In the genomic region with DNA sequence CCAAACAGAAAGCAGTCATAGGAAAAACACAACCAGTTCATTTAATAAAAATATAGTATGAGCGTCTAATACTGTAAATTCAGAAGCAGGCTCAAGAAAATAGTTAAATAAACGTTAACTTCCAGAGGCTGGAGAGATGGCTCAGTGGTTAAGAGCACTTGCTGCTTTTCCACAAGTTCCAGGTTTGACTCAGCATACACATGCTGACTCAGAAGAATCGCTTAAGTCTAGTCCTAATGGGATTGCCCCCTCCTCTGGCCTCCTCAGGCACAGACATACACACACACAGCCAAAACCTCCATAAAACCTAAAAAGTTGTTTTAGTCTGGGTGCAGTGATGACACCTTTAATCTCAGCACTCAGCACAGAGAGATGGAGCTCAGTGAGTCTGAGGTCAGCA, we compare ENCODE assay signal across 25 mouse cellular contexts. TPM values are rescaled to one million over a fixed set of nuclear protein-coding genes. Genes with fewer than 3 reads are reported as not detected.
DNase-seq lines count a peak whose midpoint lies in the region; ATAC-seq and TF ChIP-seq lines count a peak whose summit lies in the region.
"Had no signal": no experiment of that assay in that cellular context is flagged by ENCODE, and none has a peak within 500 bp of the region (broad histone marks: within the 10 kb centered on the region; RNA-seq: fewer than 3 reads in every experiment).

No protein-coding gene starts in this region.

- WGBS in hindbrain, embryonic 11.5 days, result 95% methylated on average over 3 of the region's 3 CpGs

- no peak overlapping the region for H3K4me2 ChIP-seq in CH12.LX (ENCODE audit: insufficient read depth, low read depth, poor library complexity, severe bottlenecking)
- H3K4me2 ChIP-seq in hindbrain, embryonic 11.5 days (replicated peaks; ENCODE audit: low read depth, low read length), result no peak overlapping the region
- H3K4me2 ChIP-seq: embryonic facial prominence, embryonic 13.5 days; embryonic facial prominence, embryonic 15.5 days; forebrain, embryonic 13.5 days; forebrain, embryonic 15.5 days had no signal

- TF ChIP-seq POLR2A in CH12.LX (IDR thresholded peaks at IDR 0.05; ENCODE audit: low read depth, low read length), result no peak

- DNase-seq in 3T3-L1 (ENCODE audit: low read depth, low spot score), result peak; percentile 35
- peak; percentile 40 for DNase-seq in CH12.LX (ENCODE audit: extremely low read depth)
- DNase-seq in ES-E14 (ENCODE audit: low read depth, low spot score), result no peak
- DNase-seq in neural tube, embryonic 10.5 days (ENCODE audit: extremely low spot score, low spot score), result no peak
- no peak for DNase-seq in hindbrain, embryonic 11.5 days (ENCODE audit: low spot score)
- DNase-seq: adrenal gland, adult 2 months; adrenal gland, postnatal 10 days; adrenal gland, postnatal 25 days; B cell, adult 2 months; cerebellum, adult 11-12 months; cerebellum, adult 8-10 months; cerebellum, adult 9-11 months; cerebellum, postnatal 14 days; cerebellum, postnatal 36 days; embryo, embryonic 11 days; forebrain, postnatal 0 days had no signal

- H3K27ac ChIP-seq in CH12.LX (ENCODE audit: insufficient read depth, low read depth), result no peak overlapping the region
- no peak overlapping the region for H3K27ac ChIP-seq in ES-E14 (ENCODE audit: insufficient read depth, low read depth, low read length, poor library complexity, severe bottlenecking)
- no peak overlapping the region for H3K27ac ChIP-seq in hindbrain, embryonic 11.5 days (ENCODE audit: low read depth, low read length)
- H3K27ac ChIP-seq: embryonic facial prominence, embryonic 13.5 days; embryonic facial prominence, embryonic 15.5 days; forebrain, embryonic 13.5 days; forebrain, embryonic 15.5 days had no signal

- H3K36me3 ChIP-seq in CH12.LX (replicated peaks in 1 of 2; ENCODE audit: control insufficient read depth in 1 of 2, insufficient read depth in 1 of 2, low read length in 1 of 2) (peaks cover 14 to 60% of the 10 kb centered on the region in 2 experiments), ES-E14 (ENCODE audit: control insufficient read depth, insufficient read depth, low read length, poor library complexity, severe bottlenecking) (peaks cover 5% of the 10 kb centered on the region; the same call in 1 of the 2 replicates)
- peaks cover 4% of the 10 kb centered on the region; the same call in 1 of the 2 replicates for H3K36me3 ChIP-seq in hindbrain, embryonic 11.5 days (ENCODE audit: control insufficient read depth, insufficient read depth, low read length)

- H3K4me1 ChIP-seq in CH12.LX (ENCODE audit: control insufficient read depth in 1 of 2, insufficient read depth in 2 of 2) (peaks cover 8 to 22% of the 10 kb centered on the region in 2 experiments; a peak in 3 of 4 replicates), ES-E14 (ENCODE audit: control insufficient read depth in 2 of 2, insufficient read depth in 2 of 2, low read length in 2 of 2, poor library complexity in 1 of 2) (peaks cover 3 to 5% of the 10 kb centered on the region in 2 experiments; a peak in 2 of 4 replicates)
- no peaks in the 10 kb centered on the region for H3K4me1 ChIP-seq in hindbrain, embryonic 11.5 days (replicated peaks; ENCODE audit: control insufficient read depth, insufficient read depth, low read length)

- H3K4me3 ChIP-seq in CH12.LX (replicated peaks in 1 of 3; ENCODE audit: low read depth in 2 of 3, low read length in 2 of 3, poor library complexity in 1 of 3), result no peak overlapping the region
- no peak overlapping the region for H3K4me3 ChIP-seq in ES-E14 (ENCODE audit: insufficient read depth in 1 of 2, low read depth in 1 of 2, low read length in 2 of 2, poor library complexity in 1 of 2, severe bottlenecking in 1 of 2)
- H3K4me3 ChIP-seq in hindbrain, embryonic 11.5 days (ENCODE audit: low read depth, low read length), result no peak overlapping the region
- H3K4me3 ChIP-seq: embryonic facial prominence, embryonic 13.5 days; embryonic facial prominence, embryonic 15.5 days; erythroblast, embryonic 14.5 days; forebrain, embryonic 13.5 days; forebrain, embryonic 15.5 days had no signal

- H3K27me3 ChIP-seq in CH12.LX (replicated peaks), result no peaks in the 10 kb centered on the region
- H3K27me3 ChIP-seq in hindbrain, embryonic 11.5 days (ENCODE audit: control insufficient read depth, insufficient read depth, low read length), result no peaks in the 10 kb centered on the region
- H3K27me3 ChIP-seq: embryonic facial prominence, embryonic 13.5 days; embryonic facial prominence, embryonic 15.5 days; forebrain, embryonic 13.5 days; forebrain, embryonic 15.5 days had no signal

- H3K79me2 ChIP-seq in CH12.LX (replicated peaks; ENCODE audit: control insufficient read depth, extremely low read depth, insufficient read depth, poor library complexity, severe bottlenecking), result peaks cover 24% of the 10 kb centered on the region

- dilution Hi-C loops in CH12.LX (cut with MboI; ENCODE audit: extremely low pct_ligation_motif_present, extremely low pct_unique_long_range_greater_than_20kb, low sequenced_read_pairs), result no loop called here

- in situ Hi-C loops in CH12.LX (cut with MboI; ENCODE audit: low pct_ligation_motif_present, low pct_unique_long_range_greater_than_20kb, low sequenced_read_pairs) (no loop called here), ES-E14 (cut with MboI; ENCODE audit: low sequenced_read_pairs in 2 of 2, unreplicated experiment in 2 of 2) (no loop called here)

- TF ChIP-seq EP300 in CH12.LX (IDR thresholded peaks at IDR 0.05; ENCODE audit: low read length), result no peak

- no peaks in the 10 kb centered on the region for H3K9me3 ChIP-seq in CH12.LX (replicated peaks; ENCODE audit: low read length)
- no peaks in the 10 kb centered on the region for H3K9me3 ChIP-seq in ES-E14 (ENCODE audit: control insufficient read depth, insufficient read depth, low read depth, low read length)
- no peaks in the 10 kb centered on the region for H3K9me3 ChIP-seq in hindbrain, embryonic 11.5 days (ENCODE audit: control insufficient read depth, low read length)
- H3K9me3 ChIP-seq: embryonic facial prominence, embryonic 13.5 days; embryonic facial prominence, embryonic 15.5 days; forebrain, embryonic 13.5 days; forebrain, embryonic 15.5 days had no signal

- 0 out of 2 replicates have a peak, but pooled peaks have one; percentile 34 for ATAC-seq in megakaryocyte progenitor cell, adult 5-6 weeks (replicated peaks; ENCODE audit: poor library complexity)
- no peak for ATAC-seq in erythroid progenitor cell, adult 5-6 weeks (replicated peaks; ENCODE audit: low FRiP score, poor library complexity, severe bottlenecking)
- ATAC-seq in cerebellum, adult (ENCODE audit: insufficient number of reproducible peaks, low FRiP score, low TSS enrichment), result no peak
- ATAC-seq in hindbrain, embryonic 11.5 days (ENCODE audit: low FRiP score), result no peak
- ATAC-seq: CD4-positive, CD25-positive, alpha-beta regulatory T cell, adult 4 months; forebrain, embryonic 13.5 days; forebrain, embryonic 15.5 days; forebrain, postnatal 0 days had no signal

- H3K9ac ChIP-seq in CH12.LX (ENCODE audit: insufficient read depth, low read depth) (no peak overlapping the region), ES-E14 (ENCODE audit: insufficient read depth, low read depth, low read length, poor library complexity, severe bottlenecking) (no peak overlapping the region)
- no peak overlapping the region for H3K9ac ChIP-seq in hindbrain, embryonic 11.5 days (ENCODE audit: low read depth, low read length)
- H3K9ac ChIP-seq: embryonic facial prominence, embryonic 13.5 days; embryonic facial prominence, embryonic 15.5 days; forebrain, embryonic 13.5 days; forebrain, embryonic 15.5 days; forebrain, postnatal 0 days had no signal

- TF ChIP-seq RAD21 in CH12.LX (IDR thresholded peaks at IDR 0.05; ENCODE audit: low read depth, low read length), result peak; percentile 8

- peak in 1 of 2 experiments; percentile 13; a peak in 1 of 4 replicates for TF ChIP-seq CTCF in CH12.LX (conservative IDR thresholded peaks at IDR 0.05 in 1 of 2, IDR thresholded peaks at IDR 0.05 in 1 of 2; ENCODE audit: low read depth in 2 of 2, low read length in 2 of 2)

TF ChIP-seq in CH12.LX, 34 proteins besides CTCF, POLR2A, EP300 and RAD21 (continues in another document):
- peak; percentile 89 for TF ChIP-seq MAFK (IDR thresholded peaks at IDR 0.05; ENCODE audit: insufficient replicate concordance, low read length)

TF ChIP-seq in ES-E14, 5 proteins besides CTCF, POLR2A, EP300 and RAD21 (continues in another document):
- TF ChIP-seq HCFC1 (IDR thresholded peaks at IDR 0.05; ENCODE audit: borderline replicate concordance, insufficient read depth, low read length), result no peak

RNA-seq across cellular contexts. Expression of a gene that starts 6.2 kb away (rescaled TPM):
- total RNA-seq in CH12.LX (2012; rRNA removed) (9.7 and 9.9 TPM in 2 replicates), CH12.LX (2014; rRNA removed) (9.2 and 12.1 TPM in 2 replicates), ES-E14 (2012; rRNA removed) (25.2 and 26.5 TPM in 2 replicates)
- polyA plus RNA-seq in CH12.LX (2012; ENCODE audit: insufficient read length, low read depth), result 16.4 and 17.1 TPM in 2 replicates
- 21.2 and 24.5 TPM in 2 replicates for total RNA-seq in megakaryocyte progenitor cell, adult 5-6 weeks (2015)
- total RNA-seq in megakaryocyte progenitor cell, adult 5-6 weeks (2017), result 23.5 and 34.4 TPM in 2 replicates
- total RNA-seq in erythroid progenitor cell, adult 5-6 weeks (2015; ENCODE audit: low replicate concordance), result 37.5 and 46.1 TPM in 2 replicates
- total RNA-seq in erythroid progenitor cell, adult 5-6 weeks (2017; ENCODE audit: low replicate concordance), result 54.0 and 65.6 TPM in 2 replicates
- 78.9 and 113 TPM in 2 replicates for polyA plus RNA-seq in hindbrain, embryonic 11.5 days (2014; fragmentation: Nextera tagmentation; extraction: Ambion mirVana)

RNA-seq across cellular contexts. Expression of a gene that starts 6.5 kb away (rescaled TPM):
- 21.6 and 21.9 TPM in 2 replicates for total RNA-seq in CH12.LX (2012; rRNA removed)
- 48.7 and 53.8 TPM in 2 replicates for total RNA-seq in CH12.LX (2014; rRNA removed)
- 27.5 and 38.0 TPM in 2 replicates for polyA plus RNA-seq in CH12.LX (2012; ENCODE audit: insufficient read length, low read depth)
- total RNA-seq in ES-E14 (2012; rRNA removed), result 34.4 and 34.9 TPM in 2 replicates
- 19.4 and 21.6 TPM in 2 replicates for total RNA-seq in megakaryocyte progenitor cell, adult 5-6 weeks (2015)
- total RNA-seq in megakaryocyte progenitor cell, adult 5-6 weeks (2017), result 25.1 and 29.2 TPM in 2 replicates
- total RNA-seq in erythroid progenitor cell, adult 5-6 weeks (2015; ENCODE audit: low replicate concordance), result 17.7 and 23.5 TPM in 2 replicates
- total RNA-seq in erythroid progenitor cell, adult 5-6 weeks (2017; ENCODE audit: low replicate concordance), result 12.3 and 13.9 TPM in 2 replicates
- 75.2 and 89.4 TPM in 2 replicates for polyA plus RNA-seq in hindbrain, embryonic 11.5 days (2014; fragmentation: Nextera tagmentation; extraction: Ambion mirVana)

RNA-seq across cellular contexts. Expression of a gene that starts 17.4 kb away (rescaled TPM):
- total RNA-seq in CH12.LX (2012; rRNA removed) (26.5 and 27.2 TPM in 2 replicates), CH12.LX (2014; rRNA removed) (82.1 and 86.4 TPM in 2 replicates), ES-E14 (2012; rRNA removed) (32.1 and 38.8 TPM in 2 replicates)
- 49.7 and 54.4 TPM in 2 replicates for polyA plus RNA-seq in CH12.LX (2012; ENCODE audit: insufficient read length, low read depth)
- total RNA-seq in megakaryocyte progenitor cell, adult 5-6 weeks (2015), result 52.5 and 69.6 TPM in 2 replicates
- total RNA-seq in megakaryocyte progenitor cell, adult 5-6 weeks (2017), result 39.9 and 55.8 TPM in 2 replicates
- 128 and 172 TPM in 2 replicates for total RNA-seq in erythroid progenitor cell, adult 5-6 weeks (2015; ENCODE audit: low replicate concordance)
- 108 and 143 TPM in 2 replicates for total RNA-seq in erythroid progenitor cell, adult 5-6 weeks (2017; ENCODE audit: low replicate concordance)
- polyA plus RNA-seq in hindbrain, embryonic 11.5 days (2014; fragmentation: Nextera tagmentation; extraction: Ambion mirVana), result 74.7 and 78.5 TPM in 2 replicates

Comparison
In these comparisons a context has a peak if more than half of its experiments do, and no peak if none do; other contexts are left out.
1. DNase-seq: peak in 3T3-L1 (single experiment) and CH12.LX (single experiment); none in ES-E14 (single experiment), neural tube, embryonic 10.5 days (single experiment) and hindbrain, embryonic 11.5 days (single experiment).